Mouse (Mus musculus): ENCODE measurements around the gene Chat. TPM values are rescaled to one million over a fixed set of nuclear protein-coding genes. Genes with fewer than 3 reads are reported as not detected.

The Chat gene
- total RNA-seq (2021) = not detected

- DNase-seq (ENCODE audit: extremely low spot score in 1 of 2, low spot score in 1 of 2) = no peak
Measured at GRCm38 (mm10) chr14:32465889-32466288, at the start of gene Chat. Gene Chat (minus strand): TSS chr14:32465989.

GRCm38 (mm10) chr14:32513336-32514032 is 47.7 kb upstream of the Chat start, which contains the start of gene Ercc6:
Gene Ercc6 (plus strand): TSS chr14:32513521.
- peak; percentile 91 for DNase-seq (ENCODE audit: extremely low spot score in 1 of 2, low spot score in 1 of 2)

GRCm38 (mm10) chr14:32512912-32513311 is 47.1 kb upstream of the Chat start:
- DNase-seq (ENCODE audit: extremely low spot score in 1 of 2, low spot score in 1 of 2) = no peak

- DNase-seq (ENCODE audit: extremely low spot score in 1 of 2, low spot score in 1 of 2) = no peak
Measured at GRCm38 (mm10) chr14:32509443-32509961, 43.7 kb upstream of the Chat start.

- DNase-seq (ENCODE audit: extremely low spot score in 1 of 2, low spot score in 1 of 2) = no peak
Measured at GRCm38 (mm10) chr14:32508105-32508835, 42.5 kb upstream of the Chat start.

- DNase-seq (ENCODE audit: extremely low spot score in 1 of 2, low spot score in 1 of 2) = no peak
Measured at GRCm38 (mm10) chr14:32507216-32507615, 41.4 kb upstream of the Chat start.

- DNase-seq (ENCODE audit: extremely low spot score in 1 of 2, low spot score in 1 of 2) = no peak
Measured at GRCm38 (mm10) chr14:32506329-32506728, 40.5 kb upstream of the Chat start.

GRCm38 (mm10) chr14:32503897-32504296 is 38.1 kb upstream of the Chat start:
- no peak for DNase-seq (ENCODE audit: extremely low spot score in 1 of 2, low spot score in 1 of 2)

GRCm38 (mm10) chr14:32502764-32503688 is 37.2 kb upstream of the Chat start:
- no peak for DNase-seq (ENCODE audit: extremely low spot score in 1 of 2, low spot score in 1 of 2)

- no peak for DNase-seq (ENCODE audit: extremely low spot score in 1 of 2, low spot score in 1 of 2)
Measured at GRCm38 (mm10) chr14:32501303-32501702, 35.5 kb upstream of the Chat start.

- DNase-seq (ENCODE audit: extremely low spot score in 1 of 2, low spot score in 1 of 2) = no peak
Measured at GRCm38 (mm10) chr14:32496115-32496850, 30.5 kb upstream of the Chat start.

GRCm38 (mm10) chr14:32492521-32492920 is 26.7 kb upstream of the Chat start:
- DNase-seq (ENCODE audit: extremely low spot score in 1 of 2, low spot score in 1 of 2) = no peak

- DNase-seq (ENCODE audit: extremely low spot score in 1 of 2, low spot score in 1 of 2) = no peak
Measured at GRCm38 (mm10) chr14:32482061-32482460, 16.3 kb upstream of the Chat start.

GRCm38 (mm10) chr14:32477581-32477980 is 11.8 kb upstream of the Chat start:
- DNase-seq (ENCODE audit: extremely low spot score in 1 of 2, low spot score in 1 of 2) = no peak

- DNase-seq (ENCODE audit: extremely low spot score in 1 of 2, low spot score in 1 of 2) = no peak
Measured at GRCm38 (mm10) chr14:32476559-32476958, 10.8 kb upstream of the Chat start.

GRCm38 (mm10) chr14:32472996-32473395 is 7.2 kb upstream of the Chat start:
- DNase-seq (ENCODE audit: extremely low spot score in 1 of 2, low spot score in 1 of 2) = peak; percentile 32 to 72

GRCm38 (mm10) chr14:32467606-32468005 is 1.8 kb upstream of the Chat start:
- peak in 1 of 2 experiments; percentile 57 for DNase-seq (ENCODE audit: extremely low spot score in 1 of 2, low spot score in 1 of 2)

GRCm38 (mm10) chr14:32465506-32465870 is 301 bp downstream of the Chat start:
- no peak for DNase-seq (ENCODE audit: extremely low spot score in 1 of 2, low spot score in 1 of 2)

- DNase-seq (ENCODE audit: extremely low spot score in 1 of 2, low spot score in 1 of 2) = no peak
Measured at GRCm38 (mm10) chr14:32464601-32465505, 936 bp downstream of the Chat start, which contains the start of gene Slc18a3. Gene Slc18a3 (minus strand): TSS chr14:32464850.
